Mouse (Mus musculus) spleen, postnatal 4 days (tissue): ENCODE results near the gene Olfr747.
"Not testable (repeated sequence)": the region's sequence is repeated elsewhere in the genome, so short reads cannot be mapped to it uniquely, and the experiment has no call there.

ENCODE experiments used
- DNase-seq, 2 experiments: peaks; one replicate each; pipeline ENCODE4 v3.0.0; 2022; ENCODE audit warnings: low spot score in 2 of 2

The Olfr747 gene

GRCm38 (mm10) chr14:50693106-50693505 is at the start of gene Olfr747:
Gene Olfr747 (minus strand): TSS chr14:50693206.
- no peak for DNase-seq

GRCm38 (mm10) chr14:50741584-50741983 is 48.6 kb upstream of the Olfr747 start:
- DNase-seq, result no peak

- DNase-seq, result no peak
These were observed 47.3 kb upstream of the Olfr747 start for GRCm38 (mm10) chr14:50740334-50740733.

GRCm38 (mm10) chr14:50722371-50722770 is 29.4 kb upstream of the Olfr747 start:
- DNase-seq, result not testable (repeated sequence)

GRCm38 (mm10) chr14:50719875-50720274 is 26.9 kb upstream of the Olfr747 start:
- DNase-seq, result not testable (repeated sequence)

GRCm38 (mm10) chr14:50707073-50707472 is 14.1 kb upstream of the Olfr747 start, which contains the start of gene Olfr748:
Gene Olfr748 (plus strand): TSS chr14:50707373.
- no peak for DNase-seq

- no peak for DNase-seq
These were observed 46.2 kb downstream of the Olfr747 start, which contains the start of gene Olfr746 for GRCm38 (mm10) chr14:50646783-50647182. Gene Olfr746 (plus strand): TSS chr14:50647083.

GRCm38 (mm10) chr14:50639088-50639487 is 53.9 kb downstream of the Olfr747 start, which contains the start of gene Olfr745:
Gene Olfr745 (plus strand): TSS chr14:50639388.
- no peak for DNase-seq
